Mouse (Mus musculus) liver, postnatal 0 days (tissue): ENCODE measurements around the gene Fcgr3.

Experiments
- CTCF ChIP-seq: sonication (generic); IDR thresholded peaks from 2 replicates; pipeline ENCODE4 v1.5.1; 2016; ENCODE audit warnings: antibody characterized with exemption, low read depth
- EP300 ChIP-seq: IDR thresholded peaks from 2 replicates; pipeline ENCODE4 v1.6.1; 2016; ENCODE audit warnings: antibody characterized with exemption, low read depth, mild to moderate bottlenecking

- no peak for TF ChIP-seq CTCF
- TF ChIP-seq EP300: no peak
These were observed 40.5 kb upstream of the Fcgr3 start for GRCm38 (mm10) chr1:171105226-171105625.
